Mouse (Mus musculus) urinary bladder, postnatal 25 days (tissue): ENCODE measurements around the gene Phka2.

ENCODE experiments used
- DNase-seq: peaks from one replicate; pipeline ENCODE4 v3.0.0; 2022; ENCODE audit warnings: low spot score

Gene Phka2

GRCm38 (mm10) chrX:160598562-160599458 is 96.8 kb downstream of the Phka2 start:
- DNase-seq: no peak

GRCm38 (mm10) chrX:160601053-160601452 is 99.1 kb downstream of the Phka2 start:
- DNase-seq: no peak

GRCm38 (mm10) chrX:160602770-160603169 is 100.8 kb downstream of the Phka2 start:
- no peak for DNase-seq

- no peak for DNase-seq
Observed at GRCm38 (mm10) chrX:160603316-160603715, 101.3 kb downstream of the Phka2 start.

- DNase-seq: no peak
Observed at GRCm38 (mm10) chrX:160603981-160604541, 102.1 kb downstream of the Phka2 start.

- no peak for DNase-seq
Observed at GRCm38 (mm10) chrX:160609849-160610248, 107.9 kb downstream of the Phka2 start.

GRCm38 (mm10) chrX:160610482-160610881 is 108.5 kb downstream of the Phka2 start:
- DNase-seq: no peak

GRCm38 (mm10) chrX:160610882-160611644 is 109.1 kb downstream of the Phka2 start:
- no peak for DNase-seq
